Mouse (Mus musculus): Measurements from ENCODE around the gene Rbm47.

The Rbm47 gene

GRCm38 (mm10) chr5:66085478-66085877 is 87.4 kb downstream of the Rbm47 start:
- DNase-seq (ENCODE audit: low spot score in 2 of 2), result no peak

- no peak for DNase-seq (ENCODE audit: low spot score in 2 of 2)
Measured at GRCm38 (mm10) chr5:66084541-66084940, 88.4 kb downstream of the Rbm47 start.

GRCm38 (mm10) chr5:66083350-66083749 is 89.6 kb downstream of the Rbm47 start:
- peak; percentile 29 to 57 for DNase-seq (ENCODE audit: low spot score in 2 of 2)

- no peak for DNase-seq (ENCODE audit: low spot score in 2 of 2)
Measured at GRCm38 (mm10) chr5:66082229-66082572, 90.7 kb downstream of the Rbm47 start.

- no peak for DNase-seq (ENCODE audit: low spot score in 2 of 2)
Measured at GRCm38 (mm10) chr5:66081443-66082228, 91.3 kb downstream of the Rbm47 start.

- no peak for DNase-seq (ENCODE audit: low spot score in 2 of 2)
Measured at GRCm38 (mm10) chr5:66080529-66081220, 92.2 kb downstream of the Rbm47 start.

- no peak for DNase-seq (ENCODE audit: low spot score in 2 of 2)
Measured at GRCm38 (mm10) chr5:66079358-66080179, 93.3 kb downstream of the Rbm47 start.

GRCm38 (mm10) chr5:66078491-66079012 is 94.4 kb downstream of the Rbm47 start:
- no peak for DNase-seq (ENCODE audit: low spot score in 2 of 2)

GRCm38 (mm10) chr5:66077416-66077815 is 95.5 kb downstream of the Rbm47 start:
- DNase-seq (ENCODE audit: low spot score in 2 of 2), result peak; percentile 31 to 42

- DNase-seq (ENCODE audit: low spot score in 2 of 2), result peak in 1 of 2 experiments; percentile 23
Measured at GRCm38 (mm10) chr5:66076685-66077301, 96.1 kb downstream of the Rbm47 start.

- DNase-seq (ENCODE audit: low spot score in 2 of 2), result no peak
Measured at GRCm38 (mm10) chr5:66075906-66076305, 97.0 kb downstream of the Rbm47 start.

- DNase-seq (ENCODE audit: low spot score in 2 of 2), result peak; percentile 79 to 83
Measured at GRCm38 (mm10) chr5:66075032-66075488, 97.9 kb downstream of the Rbm47 start.

GRCm38 (mm10) chr5:66074235-66074634 is 98.7 kb downstream of the Rbm47 start:
- no peak for DNase-seq (ENCODE audit: low spot score in 2 of 2)

GRCm38 (mm10) chr5:66073604-66074164 is 99.2 kb downstream of the Rbm47 start:
- no peak for DNase-seq (ENCODE audit: low spot score in 2 of 2)

- no peak for DNase-seq (ENCODE audit: low spot score in 2 of 2)
Measured at GRCm38 (mm10) chr5:66071722-66072121, 101.2 kb downstream of the Rbm47 start.

GRCm38 (mm10) chr5:66070350-66070749 is 102.6 kb downstream of the Rbm47 start:
- no peak for DNase-seq (ENCODE audit: low spot score in 2 of 2)

- DNase-seq (ENCODE audit: low spot score in 2 of 2), result peak; percentile 67 to 77
Measured at GRCm38 (mm10) chr5:66069470-66070144, 103.3 kb downstream of the Rbm47 start.

- no peak for DNase-seq (ENCODE audit: low spot score in 2 of 2)
Measured at GRCm38 (mm10) chr5:66069133-66069469, 103.8 kb downstream of the Rbm47 start.

- no peak for DNase-seq (ENCODE audit: low spot score in 2 of 2)
Measured at GRCm38 (mm10) chr5:66068068-66068920, 104.6 kb downstream of the Rbm47 start.

GRCm38 (mm10) chr5:66067219-66067618 is 105.7 kb downstream of the Rbm47 start:
- DNase-seq (ENCODE audit: low spot score in 2 of 2), result peak; percentile 41 to 42

Data from spleen, postnatal 36 days (tissue).